Mouse (Mus musculus): ENCODE measurements around the gene Mapk8. TPM values are rescaled to one million over a fixed set of nuclear protein-coding genes. Genes with fewer than 3 reads are reported as not detected.

Mapk8 gene
- 26.8 and 36.0 TPM in 2 replicates for polyA plus RNA-seq (2014; fragmentation: Nextera tagmentation; extraction: Ambion mirVana)

GRCm38 (mm10) chr14:33447027-33447569 is at the start of gene Mapk8:
TSS of gene Mapk8 (minus strand) at chr14:33447158.
- H3K4me3 ChIP-seq (ENCODE audit: low read depth, low read length): peak within 1 kb of the TSS; percentile 91
- H3K27ac ChIP-seq (ENCODE audit: low read depth, low read length): peak within 1 kb of the TSS; percentile 97
- peak within 1 kb of the TSS; percentile 42 for H3K4me2 ChIP-seq (replicated peaks; ENCODE audit: low read depth, low read length)
- no peaks in the 10 kb centered on the region for H3K9me3 ChIP-seq (ENCODE audit: control insufficient read depth, low read length)
- no peaks in the 10 kb centered on the region for H3K4me1 ChIP-seq (replicated peaks; ENCODE audit: control insufficient read depth, insufficient read depth, low read length)
- ATAC-seq (ENCODE audit: low FRiP score) (peak; percentile 98), DNase-seq (ENCODE audit: low spot score) (peak; percentile 98)
- WGBS: under 1% methylated on average over 51 of the region's 70 CpGs
- H3K9ac ChIP-seq (ENCODE audit: low read depth, low read length): peak within 1 kb of the TSS; percentile 92
- no peaks in the 10 kb centered on the region for H3K36me3 ChIP-seq (ENCODE audit: control insufficient read depth, insufficient read depth, low read length)
- H3K27me3 ChIP-seq (ENCODE audit: control insufficient read depth, insufficient read depth, low read length): 0 out of 2 replicates have a peak, but pooled peaks cover 2% of the 10 kb centered on the region

GRCm38 (mm10) chr14:33495226-33495625 is 48.3 kb upstream of the Mapk8 start:
- H3K27ac ChIP-seq (ENCODE audit: low read depth, low read length): no peak overlapping the region
- ATAC-seq (ENCODE audit: low FRiP score): no peak
- H3K27me3 ChIP-seq (ENCODE audit: control insufficient read depth, insufficient read depth, low read length): no peaks in the 10 kb centered on the region
- H3K9ac ChIP-seq (ENCODE audit: low read depth, low read length): no peak overlapping the region
- H3K9me3 ChIP-seq (ENCODE audit: control insufficient read depth, low read length): no peaks in the 10 kb centered on the region
- H3K36me3 ChIP-seq (ENCODE audit: control insufficient read depth, insufficient read depth, low read length): no peaks in the 10 kb centered on the region
- H3K4me2 ChIP-seq (replicated peaks; ENCODE audit: low read depth, low read length): no peak overlapping the region
- WGBS: 65% methylated on average over 4 of the region's 4 CpGs
- no peaks in the 10 kb centered on the region for H3K4me1 ChIP-seq (replicated peaks; ENCODE audit: control insufficient read depth, insufficient read depth, low read length)
- DNase-seq (ENCODE audit: low spot score): no peak
- no peak overlapping the region for H3K4me3 ChIP-seq (ENCODE audit: low read depth, low read length)

- H3K4me1 ChIP-seq (replicated peaks; ENCODE audit: control insufficient read depth, insufficient read depth, low read length): no peaks in the 10 kb centered on the region
- H3K9me3 ChIP-seq (ENCODE audit: control insufficient read depth, low read length): no peaks in the 10 kb centered on the region
- H3K36me3 ChIP-seq (ENCODE audit: control insufficient read depth, insufficient read depth, low read length): no peaks in the 10 kb centered on the region
- WGBS: 79% methylated on average over 15 of the region's 15 CpGs
- DNase-seq (ENCODE audit: low spot score) (no peak), ATAC-seq (ENCODE audit: low FRiP score) (no peak)
- H3K27me3 ChIP-seq (ENCODE audit: control insufficient read depth, insufficient read depth, low read length): no peaks in the 10 kb centered on the region
- H3K4me3 ChIP-seq (ENCODE audit: low read depth, low read length): no peak overlapping the region
- H3K4me2 ChIP-seq (replicated peaks; ENCODE audit: low read depth, low read length): no peak overlapping the region
- H3K27ac ChIP-seq (ENCODE audit: low read depth, low read length): no peak overlapping the region
- no peak overlapping the region for H3K9ac ChIP-seq (ENCODE audit: low read depth, low read length)
Observed at GRCm38 (mm10) chr14:33487805-33488550, 41.0 kb upstream of the Mapk8 start.

- no peaks in the 10 kb centered on the region for H3K27me3 ChIP-seq (ENCODE audit: control insufficient read depth, insufficient read depth, low read length)
- H3K27ac ChIP-seq (ENCODE audit: low read depth, low read length): no peak overlapping the region
- ATAC-seq (ENCODE audit: low FRiP score) (no peak), DNase-seq (ENCODE audit: low spot score) (no peak)
- no peaks in the 10 kb centered on the region for H3K9me3 ChIP-seq (ENCODE audit: control insufficient read depth, low read length)
- no peak overlapping the region for H3K9ac ChIP-seq (ENCODE audit: low read depth, low read length)
- H3K4me3 ChIP-seq (ENCODE audit: low read depth, low read length): no peak overlapping the region
- H3K4me1 ChIP-seq (replicated peaks; ENCODE audit: control insufficient read depth, insufficient read depth, low read length): no peaks in the 10 kb centered on the region
- H3K4me2 ChIP-seq (replicated peaks; ENCODE audit: low read depth, low read length): no peak overlapping the region
- no peaks in the 10 kb centered on the region for H3K36me3 ChIP-seq (ENCODE audit: control insufficient read depth, insufficient read depth, low read length)
- WGBS: 59% methylated on average over 3 of the region's 3 CpGs
Observed at GRCm38 (mm10) chr14:33481991-33482390, 35.0 kb upstream of the Mapk8 start.

GRCm38 (mm10) chr14:33476094-33476760 is 29.3 kb upstream of the Mapk8 start:
- Histone ChIP-seq H3K9me3 (ENCODE audit: control insufficient read depth, low read length) (no peaks in the 10 kb centered on the region), H3K4me1 (replicated peaks; ENCODE audit: control insufficient read depth, insufficient read depth, low read length) (no peaks in the 10 kb centered on the region), H3K9ac (ENCODE audit: low read depth, low read length) (no peak overlapping the region), H3K27me3 (ENCODE audit: control insufficient read depth, insufficient read depth, low read length) (no peaks in the 10 kb centered on the region), H3K36me3 (ENCODE audit: control insufficient read depth, insufficient read depth, low read length) (no peaks in the 10 kb centered on the region), H3K4me3 (ENCODE audit: low read depth, low read length) (no peak overlapping the region), H3K27ac (ENCODE audit: low read depth, low read length) (no peak overlapping the region), H3K4me2 (replicated peaks; ENCODE audit: low read depth, low read length) (no peak overlapping the region)
- ATAC-seq (ENCODE audit: low FRiP score) (no peak), DNase-seq (ENCODE audit: low spot score) (no peak)
- 15% methylated on average over 3 of the region's 3 CpGs for WGBS

- H3K36me3 ChIP-seq (ENCODE audit: control insufficient read depth, insufficient read depth, low read length): no peaks in the 10 kb centered on the region
- H3K27me3 ChIP-seq (ENCODE audit: control insufficient read depth, insufficient read depth, low read length): no peaks in the 10 kb centered on the region
- DNase-seq (ENCODE audit: low spot score) (no peak), ATAC-seq (ENCODE audit: low FRiP score) (no peak)
- H3K27ac ChIP-seq (ENCODE audit: low read depth, low read length): no peak overlapping the region
- no peak overlapping the region for H3K9ac ChIP-seq (ENCODE audit: low read depth, low read length)
- no peak overlapping the region for H3K4me3 ChIP-seq (ENCODE audit: low read depth, low read length)
- 57% methylated on average over 2 of the region's 2 CpGs for WGBS
- no peaks in the 10 kb centered on the region for H3K4me1 ChIP-seq (replicated peaks; ENCODE audit: control insufficient read depth, insufficient read depth, low read length)
- H3K9me3 ChIP-seq (ENCODE audit: control insufficient read depth, low read length): no peaks in the 10 kb centered on the region
- H3K4me2 ChIP-seq (replicated peaks; ENCODE audit: low read depth, low read length): no peak overlapping the region
Observed at GRCm38 (mm10) chr14:33474461-33474860, 27.5 kb upstream of the Mapk8 start.

- H3K4me2 ChIP-seq (replicated peaks; ENCODE audit: low read depth, low read length): no peak within 1 kb of the TSS
- WGBS: 44% methylated on average over 3 of the region's 3 CpGs
- no peak for DNase-seq (ENCODE audit: low spot score)
- H3K9ac ChIP-seq (ENCODE audit: low read depth, low read length): no peak within 1 kb of the TSS
- no peak within 1 kb of the TSS for H3K4me3 ChIP-seq (ENCODE audit: low read depth, low read length)
- no peak within 1 kb of the TSS for H3K27ac ChIP-seq (ENCODE audit: low read depth, low read length)
- H3K27me3 ChIP-seq (ENCODE audit: control insufficient read depth, insufficient read depth, low read length): no peaks in the 10 kb centered on the region
- H3K36me3 ChIP-seq (ENCODE audit: control insufficient read depth, insufficient read depth, low read length): no peaks in the 10 kb centered on the region
- H3K9me3 ChIP-seq (ENCODE audit: control insufficient read depth, low read length): no peaks in the 10 kb centered on the region
- no peak for ATAC-seq (ENCODE audit: low FRiP score)
- no peaks in the 10 kb centered on the region for H3K4me1 ChIP-seq (replicated peaks; ENCODE audit: control insufficient read depth, insufficient read depth, low read length)
Observed at GRCm38 (mm10) chr14:33471331-33471730, 24.4 kb upstream of the Mapk8 start, which contains the start of gene Frmpd2. TSS of gene Frmpd2 (plus strand) at chr14:33471696.

- no peak overlapping the region for H3K4me2 ChIP-seq (replicated peaks; ENCODE audit: low read depth, low read length)
- H3K27me3 ChIP-seq (ENCODE audit: control insufficient read depth, insufficient read depth, low read length): no peaks in the 10 kb centered on the region
- H3K27ac ChIP-seq (ENCODE audit: low read depth, low read length): no peak overlapping the region
- 68% methylated on average over 6 of the region's 6 CpGs for WGBS
- no peaks in the 10 kb centered on the region for H3K36me3 ChIP-seq (ENCODE audit: control insufficient read depth, insufficient read depth, low read length)
- no peak for ATAC-seq (ENCODE audit: low FRiP score)
- H3K4me1 ChIP-seq (replicated peaks; ENCODE audit: control insufficient read depth, insufficient read depth, low read length): no peaks in the 10 kb centered on the region
- H3K9me3 ChIP-seq (ENCODE audit: control insufficient read depth, low read length): no peaks in the 10 kb centered on the region
- H3K4me3 ChIP-seq (ENCODE audit: low read depth, low read length): no peak overlapping the region
- DNase-seq (ENCODE audit: low spot score): peak; percentile 32
- no peak overlapping the region for H3K9ac ChIP-seq (ENCODE audit: low read depth, low read length)
Observed at GRCm38 (mm10) chr14:33467766-33468165, 20.8 kb upstream of the Mapk8 start.
